Mouse (Mus musculus) right cerebral cortex, postnatal 4 days (tissue): ENCODE measurements at regions not wholly inside any gene's neighbourhood (a gene's known extent, or its start where the extent isn't known, plus 50 kb on each side); places are given as distances from the start of the nearest gene placed in this dataset.
A peak's percentile ranks its signal among the peaks of the same experiment; 100 is the strongest.

Experiments
- DNase-seq: peaks from one replicate; pipeline ENCODE4 v3.0.0-alpha.2; 2022

DNA sequence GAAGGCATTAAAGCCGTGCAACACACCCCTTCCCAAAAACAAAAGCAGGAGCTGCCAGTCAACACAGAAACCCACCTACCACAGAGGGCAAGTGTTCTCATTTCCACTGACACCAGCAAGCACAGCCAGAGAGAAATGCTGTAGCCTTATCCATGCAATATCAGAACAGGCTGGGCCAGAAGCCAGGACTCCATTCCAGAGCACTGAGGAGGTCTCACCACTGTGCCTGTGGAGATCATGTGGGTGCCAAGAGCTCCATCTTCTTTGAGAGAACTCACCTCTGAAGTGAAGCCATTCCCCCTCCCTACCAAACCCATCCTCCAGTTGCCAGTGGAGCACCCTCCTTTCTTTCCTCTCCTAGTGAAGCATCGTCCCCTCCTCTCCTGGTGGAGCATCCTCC is 270.7 kb upstream of the Hs6st1 start:
- DNase-seq, result no peak

DNA sequence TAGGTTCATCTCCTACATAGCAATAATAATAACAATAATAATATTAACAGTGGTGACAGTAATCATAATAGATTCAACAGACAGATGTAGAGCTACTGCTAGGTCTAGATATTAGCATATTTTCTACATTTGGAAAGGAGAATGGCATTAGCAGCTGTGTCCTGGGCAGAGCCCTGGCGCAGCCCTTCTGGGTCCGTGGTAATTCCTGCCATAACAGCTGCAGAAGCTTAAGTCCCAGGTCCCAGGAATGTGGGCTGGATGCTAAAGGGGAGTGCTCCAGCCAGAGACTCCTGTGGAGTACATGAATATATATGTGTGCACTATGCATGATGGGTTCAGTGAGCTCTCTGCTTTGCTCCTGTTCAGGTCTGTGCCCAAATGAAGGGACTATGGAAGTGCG is 262.7 kb upstream of the Hs6st1 start:
- no peak for DNase-seq

DNA sequence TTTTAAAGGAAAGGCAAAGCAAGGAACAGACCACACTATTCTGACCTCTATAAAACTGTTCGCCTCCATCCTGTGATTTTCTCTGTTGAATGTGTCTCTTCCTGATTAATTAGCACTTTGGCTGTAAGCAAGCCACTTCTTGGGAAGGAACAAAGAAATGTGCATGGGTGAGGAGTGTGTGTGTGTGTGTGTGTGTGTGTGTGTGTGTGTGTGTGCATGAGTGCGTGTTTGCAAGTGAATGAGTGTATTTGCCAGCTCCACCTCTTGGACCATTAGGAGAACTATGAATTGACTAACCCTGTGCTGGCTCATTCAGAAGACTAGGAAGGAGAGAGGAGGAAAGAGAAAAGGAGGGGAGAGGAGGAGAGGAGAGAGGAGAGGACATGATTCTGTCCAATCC is 261.9 kb upstream of the Hs6st1 start:
- DNase-seq, result no peak

DNA sequence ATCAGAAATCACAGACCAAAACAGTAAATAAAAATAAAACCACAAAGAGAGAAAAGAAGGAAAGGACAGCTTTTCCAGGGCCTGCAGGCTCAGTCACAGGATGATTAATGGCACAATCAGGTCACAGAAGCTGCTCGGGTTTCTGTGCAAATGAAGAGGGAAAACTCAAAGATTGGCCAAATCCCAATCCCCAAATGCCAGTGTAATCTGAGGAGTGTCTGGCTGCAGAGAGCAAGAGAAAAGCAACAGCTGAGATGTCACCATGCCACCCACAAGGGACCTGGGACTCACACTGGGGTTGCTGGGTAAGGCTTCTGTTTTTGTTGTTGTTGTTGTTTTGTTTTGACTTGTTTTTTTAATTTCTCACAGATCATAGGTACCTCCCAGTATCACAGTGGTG is 261.5 kb upstream of the Hs6st1 start:
- DNase-seq, result no peak

DNA sequence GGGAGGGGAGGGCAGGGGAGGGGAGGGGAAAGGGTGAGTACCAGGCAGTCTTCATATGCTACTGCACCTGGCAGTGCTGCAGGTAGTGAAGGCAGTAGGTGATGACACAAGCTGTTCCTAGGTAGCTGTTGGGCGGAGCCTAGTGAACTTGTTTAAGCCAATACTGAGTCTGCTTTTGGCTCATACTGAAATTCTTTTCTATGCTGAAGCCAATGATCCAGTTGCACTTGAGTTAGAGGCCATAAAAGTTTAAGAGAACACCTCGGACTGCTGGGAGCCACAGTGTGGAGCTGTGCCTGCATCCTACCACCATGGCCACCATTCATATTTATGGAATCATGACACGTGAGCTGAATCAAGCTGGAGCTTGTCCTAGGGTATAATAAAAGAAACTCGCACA is 259.3 kb upstream of the Hs6st1 start:
- no peak for DNase-seq

DNA sequence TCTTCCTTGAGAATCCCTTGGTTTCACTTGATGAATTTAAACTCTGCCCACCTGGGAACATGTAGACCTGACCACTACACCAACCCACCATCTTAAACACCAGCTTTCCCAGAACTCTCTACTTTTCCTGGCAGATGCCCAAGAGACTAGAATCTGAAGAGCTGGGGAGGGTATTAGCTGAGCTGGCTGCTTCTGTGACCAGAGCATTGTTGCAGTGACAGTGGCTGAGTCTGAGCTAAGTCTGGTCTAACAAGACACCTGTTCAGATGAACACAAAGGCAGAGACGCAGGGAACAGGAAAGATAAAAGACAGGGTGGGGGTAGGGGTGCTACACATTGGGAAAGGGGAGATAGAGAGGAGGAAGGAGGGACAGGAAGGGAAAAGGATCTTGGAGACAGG is 258.9 kb upstream of the Hs6st1 start:
- DNase-seq, result no peak

DNA sequence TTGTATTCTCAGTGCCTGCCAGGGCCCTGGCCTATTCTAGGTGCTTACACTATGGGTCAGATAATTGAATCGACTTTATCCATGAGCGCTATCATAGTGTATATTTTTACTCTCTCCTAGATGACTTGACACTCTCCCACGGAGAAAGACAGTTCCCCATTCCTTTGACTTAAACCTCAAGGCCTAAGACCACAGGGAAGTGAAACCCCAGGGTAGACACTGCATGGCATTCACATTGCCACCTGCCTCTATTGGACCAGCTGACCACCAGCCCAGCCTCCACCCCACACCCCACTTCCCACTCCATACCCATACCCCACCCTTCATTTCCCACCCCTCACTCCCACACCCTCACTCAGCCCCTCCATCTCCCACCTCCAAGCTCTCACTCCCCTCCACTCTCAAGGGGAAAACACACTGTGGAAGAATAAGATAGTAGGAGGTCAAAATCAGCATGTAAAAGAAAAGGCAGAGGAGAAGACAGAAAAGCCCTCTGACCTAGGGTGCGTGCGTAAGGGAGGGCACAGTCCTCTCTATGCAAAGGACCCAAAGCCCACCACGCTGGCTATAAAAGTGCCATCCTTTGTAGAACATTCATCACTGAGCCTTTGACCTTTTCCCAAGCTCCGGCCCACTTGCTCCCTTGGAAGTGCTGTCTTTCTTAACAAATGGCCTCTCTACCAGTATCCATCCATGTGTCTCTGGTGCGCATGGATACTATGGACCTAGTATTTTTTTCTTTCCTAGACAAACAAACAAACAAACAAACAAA is 257.4 kb upstream of the Hs6st1 start:
- DNase-seq, result no peak

DNA sequence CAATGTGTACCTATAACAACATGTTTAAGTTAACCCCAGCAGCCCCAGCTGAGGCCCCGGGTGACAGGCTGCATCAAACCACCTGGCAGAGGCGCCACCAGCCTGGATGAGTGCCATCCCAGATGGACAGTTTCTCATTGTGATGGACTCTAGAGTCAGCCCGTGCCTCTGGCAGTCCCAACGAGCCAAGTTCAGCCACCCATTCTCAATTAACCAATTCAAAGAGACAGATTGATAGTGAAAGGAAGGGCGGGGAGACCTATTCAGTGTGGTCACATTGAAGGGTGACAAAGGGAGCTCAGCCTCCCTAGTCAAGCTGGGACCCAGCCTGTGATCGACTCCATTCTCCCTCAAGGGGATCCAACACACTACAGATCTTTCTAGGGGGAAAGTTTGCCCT is 256.8 kb upstream of the Hs6st1 start:
- peak; percentile 19 for DNase-seq

DNA sequence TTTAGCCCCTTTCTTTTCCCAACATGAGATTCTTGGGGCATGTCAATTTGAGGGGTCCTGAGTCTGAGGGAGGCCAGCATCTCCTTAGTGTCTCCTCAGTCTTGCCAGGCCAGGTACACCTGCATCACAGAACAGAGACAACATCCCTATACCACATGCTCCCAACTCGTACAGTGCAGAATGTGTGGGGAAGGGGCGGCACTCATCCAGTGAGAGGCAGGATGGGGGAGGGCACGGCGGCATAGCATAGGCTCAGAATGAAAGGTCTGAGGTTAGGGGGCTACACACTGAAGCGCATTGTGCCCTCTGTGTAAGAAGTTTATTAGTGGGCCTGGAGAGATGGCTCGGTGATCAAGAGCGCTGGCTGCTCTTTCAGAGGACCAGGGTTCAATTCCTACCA is 256.4 kb upstream of the Hs6st1 start:
- no peak for DNase-seq

DNA sequence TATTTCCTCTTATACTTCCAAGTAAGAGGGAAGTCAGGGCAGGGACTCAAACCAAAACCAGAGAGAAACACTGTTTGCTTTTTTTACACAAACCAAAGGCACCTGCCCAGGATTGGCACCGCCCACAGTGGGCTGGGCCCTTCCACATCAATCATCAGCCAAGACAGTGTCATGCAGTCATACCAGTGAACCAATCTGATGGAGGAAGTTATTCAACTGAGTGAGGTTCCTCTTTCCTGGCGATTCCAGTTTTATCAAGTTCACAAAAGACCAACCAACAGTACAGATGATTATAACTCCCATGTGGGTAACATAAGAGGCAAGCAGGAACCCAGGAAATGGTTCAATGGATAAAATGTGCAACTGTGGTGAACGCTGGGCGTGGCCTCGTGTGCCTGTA is 254.6 kb upstream of the Hs6st1 start:
- DNase-seq, result no peak

DNA sequence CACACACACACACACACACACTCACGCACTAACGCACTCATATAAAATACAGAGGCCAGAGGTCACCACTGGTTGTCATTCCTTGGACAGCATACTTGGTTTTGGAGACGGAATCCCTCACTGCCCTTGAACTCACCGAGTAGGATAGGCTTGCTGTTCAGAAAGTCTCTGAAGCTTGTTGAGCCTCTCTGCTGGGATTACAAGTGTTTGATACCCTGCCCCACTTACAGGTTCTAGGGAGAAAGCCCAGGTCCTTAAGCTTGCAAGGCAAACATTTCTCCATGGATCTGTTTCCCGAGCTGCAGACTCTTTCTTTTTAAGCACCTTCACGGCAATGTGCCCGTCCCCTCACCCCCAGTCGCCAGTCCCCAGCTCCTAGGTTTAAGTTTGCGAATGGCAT is 254.0 kb upstream of the Hs6st1 start:
- DNase-seq, result no peak

DNA sequence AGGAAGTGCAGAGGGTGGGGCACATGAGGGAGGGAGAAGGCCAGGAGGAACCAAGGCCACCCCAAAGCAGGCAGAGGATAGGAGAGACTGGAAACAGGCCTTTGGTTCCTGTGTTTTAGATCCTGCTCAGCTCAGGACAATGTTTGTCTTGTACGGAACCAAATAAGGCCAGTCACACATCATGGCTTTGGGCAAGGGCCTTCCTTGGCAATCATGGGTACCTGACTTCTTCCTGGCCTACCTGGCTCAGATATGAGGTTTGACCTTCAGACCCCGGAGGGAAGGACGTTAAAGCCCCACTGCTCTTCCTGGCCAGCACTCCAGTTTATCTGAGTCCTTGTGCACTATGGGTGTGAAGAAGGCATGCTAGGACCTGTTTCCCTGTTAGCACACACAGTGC is 253.4 kb upstream of the Hs6st1 start:
- no peak for DNase-seq

DNA sequence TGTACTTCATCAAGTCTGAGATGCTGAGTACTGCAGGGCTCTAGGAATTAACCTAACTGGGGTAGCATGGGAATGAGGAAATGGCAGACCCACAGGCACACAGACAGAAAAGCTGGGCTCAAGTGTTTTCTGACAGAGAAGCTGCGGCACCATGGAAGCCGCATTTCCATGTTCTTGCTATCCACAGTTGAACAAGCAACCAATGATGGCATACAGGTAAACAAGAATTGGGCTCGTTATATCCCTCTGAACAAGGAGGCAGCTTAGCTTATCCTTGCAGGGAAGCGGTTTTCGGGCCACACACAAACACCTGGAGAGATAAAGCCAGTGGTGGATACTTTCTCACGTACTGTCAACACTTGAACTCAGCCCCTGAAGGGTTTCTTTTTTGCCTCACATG is 246.4 kb upstream of the Hs6st1 start:
- DNase-seq, result no peak

DNA sequence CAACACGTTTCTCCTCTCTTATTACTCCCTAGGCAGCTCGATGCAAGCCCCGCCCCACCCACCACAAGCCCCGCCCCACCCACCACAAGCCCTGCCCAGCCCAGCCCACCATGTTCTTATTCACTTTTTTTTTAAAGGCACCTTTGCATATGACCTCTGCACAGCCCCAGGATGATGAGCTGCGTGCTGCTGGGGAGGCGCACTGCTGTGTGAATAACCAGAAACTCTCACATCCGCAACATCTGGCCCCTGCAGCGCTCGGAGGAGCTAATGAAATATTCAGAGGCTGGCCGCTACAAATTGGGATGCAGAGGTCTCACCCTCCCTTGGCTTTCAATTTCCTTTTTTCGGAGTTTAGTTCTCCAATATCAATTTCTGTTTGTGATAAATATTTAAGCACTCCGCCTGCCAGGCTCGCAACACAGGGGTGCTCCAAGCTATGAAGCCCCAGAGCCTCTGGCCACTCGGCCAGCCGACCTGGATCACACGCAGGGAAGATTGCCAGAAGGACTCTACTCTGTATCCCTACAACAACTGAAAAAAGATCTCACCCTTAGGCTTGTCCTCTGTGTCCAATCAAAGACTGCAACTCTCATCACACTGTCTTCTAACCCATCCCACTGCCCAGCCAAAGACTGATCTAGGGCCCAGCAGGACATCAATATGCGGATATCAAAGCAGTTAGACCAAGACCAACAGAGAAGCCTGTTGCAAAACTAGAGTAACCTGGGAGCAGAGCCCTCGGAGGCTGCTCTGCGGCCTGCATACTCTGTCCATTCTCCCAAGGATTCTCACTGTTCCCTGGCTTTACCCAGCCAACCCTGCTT is 245.6 kb upstream of the Hs6st1 start:
- DNase-seq, result no peak

DNA sequence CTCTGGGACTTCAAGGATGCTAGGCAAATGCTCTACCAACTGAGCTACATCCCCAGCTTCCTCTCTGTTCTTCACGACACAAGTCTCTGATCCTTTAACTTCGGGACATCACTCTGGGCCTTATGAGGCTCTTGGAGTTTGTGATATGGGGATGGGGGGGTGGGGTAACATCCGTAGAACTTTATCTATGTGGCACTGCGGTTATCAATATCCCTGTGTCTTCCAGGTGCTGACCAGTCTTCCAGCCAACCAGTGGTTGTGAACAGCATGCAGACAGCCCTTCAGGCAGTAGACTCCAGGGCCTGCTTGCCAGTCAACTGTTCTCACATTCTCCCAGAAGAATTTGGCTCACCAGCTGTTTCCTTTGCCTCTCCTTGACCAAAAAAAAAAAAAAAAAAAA is 244.7 kb upstream of the Hs6st1 start:
- no peak for DNase-seq

DNA sequence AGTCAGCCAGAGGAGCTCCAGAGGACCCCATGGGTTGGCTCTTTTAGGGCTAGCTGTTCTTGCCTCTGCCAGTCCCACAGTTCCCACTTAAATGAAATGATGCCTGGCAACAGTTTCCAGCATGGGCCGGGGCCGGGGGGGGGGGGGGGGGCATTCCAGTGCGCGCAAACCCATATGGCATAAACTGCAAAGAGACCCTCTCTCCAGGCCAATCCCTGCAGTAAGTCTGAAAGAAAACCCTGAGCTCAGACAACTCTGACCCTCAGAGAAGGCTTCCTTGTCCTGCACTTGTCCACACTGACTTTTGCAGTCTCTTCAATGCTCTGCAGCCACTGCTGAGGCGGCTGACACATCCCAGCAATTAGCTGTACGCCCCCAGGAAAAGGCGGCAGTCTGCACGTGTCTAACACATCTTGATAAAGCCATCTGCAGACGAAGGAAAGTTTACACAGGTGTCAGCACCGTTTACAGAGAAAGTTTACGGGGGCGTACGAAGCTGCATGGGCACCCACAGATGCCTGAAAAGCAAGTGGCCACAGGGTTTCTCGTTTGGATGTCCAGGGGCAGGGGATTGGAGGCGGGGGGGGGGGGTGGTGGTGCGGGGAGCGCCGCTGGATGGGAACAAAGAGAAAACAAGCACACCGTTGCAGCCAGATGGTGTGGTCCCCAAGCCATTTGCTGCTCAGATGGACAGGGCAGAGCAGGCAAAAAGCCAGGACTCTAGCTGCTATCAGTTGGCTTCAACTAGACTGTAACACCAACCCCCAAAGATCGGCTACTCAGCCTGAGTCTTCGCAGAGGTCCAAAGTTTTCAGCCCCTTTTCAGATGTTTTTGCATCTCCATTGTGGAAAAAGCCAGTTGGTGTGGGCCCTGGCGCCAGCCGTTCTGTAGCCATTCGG is 244.0 kb upstream of the Hs6st1 start:
- no peak for DNase-seq

DNA sequence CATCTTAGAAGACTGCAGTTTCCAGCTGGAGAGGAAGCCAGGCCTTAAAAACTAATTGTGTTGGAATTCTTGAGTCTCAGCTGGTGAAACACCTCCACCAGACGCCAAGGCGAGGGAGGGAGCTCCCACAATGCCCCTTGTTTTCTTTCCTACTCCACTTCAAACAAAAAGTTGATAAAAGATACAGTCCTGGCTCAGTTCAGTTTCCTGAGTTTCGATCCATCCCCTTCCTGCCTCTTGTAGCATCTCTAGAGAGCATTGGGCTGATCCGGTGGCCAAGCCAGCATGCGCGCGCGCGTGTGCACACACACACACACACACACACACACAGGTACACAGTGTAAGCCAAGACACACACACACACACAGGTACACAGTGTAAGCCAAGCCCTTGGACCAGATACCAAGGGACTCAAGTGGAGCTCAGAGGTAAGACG is 242.7 kb upstream of the Hs6st1 start:
- DNase-seq, result no peak

DNA sequence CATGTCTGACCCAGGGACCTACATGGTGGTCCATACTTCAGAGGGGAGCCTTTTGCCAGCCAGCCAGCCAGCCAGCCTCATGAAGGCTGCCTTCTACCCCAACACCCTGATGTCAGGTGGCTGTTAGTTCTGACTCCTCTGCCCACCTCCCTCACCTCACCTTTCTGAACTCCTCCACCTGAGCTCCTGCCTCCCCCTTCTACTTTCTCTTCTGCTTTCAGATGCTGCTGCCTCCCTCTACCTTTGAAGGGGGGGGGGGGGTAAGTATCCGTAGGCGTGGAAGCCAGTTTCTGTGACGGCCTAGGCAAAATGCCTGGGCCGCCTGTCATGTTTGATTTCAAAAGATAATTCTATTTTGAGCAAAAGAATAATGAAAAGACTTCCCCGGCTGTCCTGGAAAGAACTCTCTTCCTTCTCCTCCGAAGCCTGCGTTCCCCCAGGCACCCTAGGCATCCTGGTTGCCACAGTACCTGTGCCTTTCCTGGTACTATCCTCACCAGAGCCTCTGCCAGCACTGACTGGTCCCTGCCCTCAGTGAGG is 241.6 kb upstream of the Hs6st1 start:
- no peak for DNase-seq

DNA sequence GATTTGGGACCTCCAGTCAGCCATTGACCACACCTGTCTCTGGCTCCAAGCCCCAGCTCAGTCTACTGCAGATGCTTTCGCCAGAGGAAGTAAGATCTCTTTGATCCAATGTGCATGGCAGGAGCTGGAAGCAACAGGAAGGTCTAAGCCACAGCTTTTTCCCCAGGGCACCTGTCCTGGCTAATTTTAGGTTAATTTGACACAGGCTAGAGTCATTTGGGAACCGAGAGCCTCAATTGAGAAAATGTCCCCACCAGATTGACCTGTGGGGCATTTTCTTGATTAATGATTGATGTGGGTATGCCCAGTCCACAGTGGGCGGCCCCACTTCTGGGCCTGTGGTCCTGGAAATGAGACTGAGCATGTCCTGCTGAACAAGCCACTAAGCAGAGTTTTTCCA is 240.7 kb upstream of the Hs6st1 start:
- DNase-seq, result no peak

DNA sequence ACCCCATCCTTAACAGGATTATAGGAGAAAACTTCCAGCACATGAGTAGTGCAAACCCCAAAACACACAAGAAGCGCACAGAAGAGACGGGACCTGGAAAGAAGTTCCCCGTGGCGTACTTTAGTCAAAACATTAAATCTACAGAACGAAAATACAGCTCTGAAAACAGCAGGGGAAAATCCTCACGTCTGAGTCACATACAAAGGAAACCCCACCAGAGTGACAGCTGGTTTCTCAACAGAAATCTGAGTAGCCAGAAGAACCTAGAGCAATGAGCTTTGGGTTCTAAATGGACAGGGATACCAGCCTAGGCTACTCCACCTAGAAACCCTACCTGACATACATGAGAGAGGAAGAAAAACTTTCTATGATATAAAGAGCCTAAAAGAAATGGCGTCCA is 234.0 kb upstream of the Hs6st1 start:
- DNase-seq, result no peak

DNA sequence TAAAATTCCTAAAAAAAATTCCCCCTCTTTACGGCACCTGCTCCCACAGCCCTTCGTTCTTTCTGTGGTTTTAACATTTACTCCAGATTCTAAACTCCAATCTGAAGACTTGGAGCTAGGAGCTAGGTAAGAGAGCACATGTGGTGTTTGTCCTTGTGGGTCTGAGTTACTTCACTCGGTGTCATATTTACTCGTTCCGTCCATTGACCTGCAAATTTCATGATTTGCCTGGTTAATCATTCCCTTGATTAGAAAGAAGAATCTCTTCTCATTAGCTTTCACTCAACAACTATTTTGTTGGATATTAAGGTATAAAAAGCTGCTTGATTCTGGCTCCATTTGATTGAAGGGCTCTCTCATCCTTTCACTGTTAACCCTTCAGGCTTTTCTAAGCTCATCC is 231.6 kb upstream of the Hs6st1 start:
- no peak for DNase-seq

DNA sequence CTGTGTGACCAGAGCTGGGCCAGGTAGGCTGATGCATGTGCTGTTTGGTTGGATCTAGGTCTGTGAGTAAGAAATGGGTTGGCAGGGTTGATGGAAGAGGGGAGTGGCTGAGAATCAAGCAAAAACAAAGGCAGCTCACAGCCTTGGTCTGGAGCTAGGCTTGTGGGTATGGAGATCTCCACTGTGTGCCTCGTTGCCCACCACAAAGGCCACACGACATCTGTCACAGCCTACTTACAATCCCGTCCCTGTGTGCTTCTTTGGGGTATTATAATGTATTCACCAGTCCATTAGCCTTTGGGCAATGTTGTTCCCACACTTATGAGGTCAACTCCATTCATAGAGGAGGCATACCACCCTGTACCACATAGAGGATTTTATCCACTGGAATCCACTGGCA is 229.6 kb upstream of the Hs6st1 start:
- DNase-seq, result no peak

DNA sequence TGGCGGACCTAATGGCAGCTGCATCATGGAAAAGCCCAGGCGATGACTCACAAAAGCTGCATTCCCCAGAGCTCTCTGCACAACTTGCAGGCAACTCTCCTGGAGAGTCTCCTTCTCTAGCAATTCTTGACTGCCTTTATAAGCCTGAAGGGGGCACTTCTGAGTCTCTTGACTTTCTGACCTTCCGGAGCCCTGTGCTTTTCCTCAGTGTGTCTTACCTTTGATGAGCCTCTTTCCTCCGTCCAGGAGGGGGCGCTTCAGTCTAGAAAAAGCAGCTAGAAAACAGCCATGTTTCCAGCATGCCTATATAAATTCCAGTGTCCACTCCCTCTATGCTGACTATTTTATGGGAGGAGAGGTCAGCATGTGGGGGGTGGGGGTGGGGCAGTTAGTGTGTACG is 228.8 kb upstream of the Hs6st1 start:
- DNase-seq, result peak; percentile 15
